In genomic region chr3:135280669-135281415, GRCm38 (mm10) we compare ENCODE assay signal across 8 mouse cellular contexts. TPM values are rescaled to one million over a fixed set of nuclear protein-coding genes. Genes with fewer than 3 reads are reported as not detected.
DNase-seq lines count a peak whose midpoint lies in the region; ATAC-seq and TF ChIP-seq lines count a peak whose summit lies in the region.

Gene Bdh2 (plus strand): TSS chr3:135281221.

- ATAC-seq in kidney, embryonic 14.5 days (ENCODE audit: low FRiP score, low TSS enrichment): peak; percentile 93
- peak; percentile 86 for ATAC-seq in limb, embryonic 14.5 days (ENCODE audit: low FRiP score, low read depth)
- ATAC-seq in monocyte, adult 5-6 weeks (replicated peaks; ENCODE audit: insufficient number of reproducible peaks, low FRiP score, low TSS enrichment, poor library complexity, severe bottlenecking): peak; percentile 58

- H3K4me3 ChIP-seq in bone marrow, adult 2 months (replicated peaks; ENCODE audit: control insufficient read depth, low read depth, low read length): no peak within 1 kb of the TSS
- H3K4me3 ChIP-seq in embryonic fibroblast, embryonic 13.5 days (ENCODE audit: insufficient read depth, low read length): no peak within 1 kb of the TSS
- no peak within 1 kb of the TSS for H3K4me3 ChIP-seq in heart, embryonic 10.5 days
- peak within 1 kb of the TSS; percentile 10; the same call in 1 of the 2 replicates for H3K4me3 ChIP-seq in kidney, embryonic 14.5 days (ENCODE audit: low read length)
- peak within 1 kb of the TSS; percentile 27 for H3K4me3 ChIP-seq in limb, embryonic 14.5 days (replicated peaks; ENCODE audit: low read length)

- TF ChIP-seq POLR2A in bone marrow, adult 2 months (IDR thresholded peaks at IDR 0.05; ENCODE audit: borderline replicate concordance, control insufficient read depth, low read depth, low read length): no peak
- no peak for TF ChIP-seq POLR2A in embryonic fibroblast, embryonic 13.5 days (IDR thresholded peaks at IDR 0.05; ENCODE audit: low read depth, low read length)
- no peak for TF ChIP-seq POLR2A in limb, embryonic 14.5 days (IDR thresholded peaks at IDR 0.05; ENCODE audit: borderline replicate concordance, extremely low read depth, insufficient read depth, insufficient read length)

- DNase-seq in B cell, adult 2 months: peak; percentile 67 to 71
- DNase-seq in heart, embryonic 10.5 days (ENCODE audit: low spot score): peak; percentile 86
- DNase-seq in limb, embryonic 14.5 days (ENCODE audit: low spot score): peak; percentile 89
- DNase-seq in splenic B cell, adult 2 months (ENCODE audit: low read depth, low spot score): peak; percentile 78

- WGBS in bone marrow, adult 2 months: 28% methylated on average over 14 of the region's 14 CpGs
- WGBS in heart, embryonic 10.5 days: 26% methylated on average over 14 of the region's 14 CpGs
- 20% methylated on average over 14 of the region's 14 CpGs for whole genome bisulfite sequencing in kidney, embryonic 14.5 days
- WGBS in limb, embryonic 14.5 days: 23% methylated on average over 14 of the region's 14 CpGs

- H3K27ac ChIP-seq in bone marrow, adult 2 months (ENCODE audit: control insufficient read depth, insufficient read depth, low read depth, low read length, poor library complexity): no peak within 1 kb of the TSS
- H3K27ac ChIP-seq in embryonic fibroblast, embryonic 13.5 days (ENCODE audit: insufficient read depth, low read length): no peak within 1 kb of the TSS
- peak within 1 kb of the TSS; percentile 50 for H3K27ac ChIP-seq in heart, embryonic 10.5 days
- 0 out of 2 replicates have a peak within 1 kb of the TSS, but pooled peaks have one; percentile 30 for H3K27ac ChIP-seq in kidney, embryonic 14.5 days (ENCODE audit: low read depth, low read length)
- H3K27ac ChIP-seq in limb, embryonic 14.5 days (replicated peaks; ENCODE audit: low read depth, low read length): no peak within 1 kb of the TSS

- no peaks in the 10 kb centered on the region for H3K4me1 ChIP-seq in bone marrow, adult 2 months (ENCODE audit: control insufficient read depth, insufficient read depth, low read length)
- no peaks in the 10 kb centered on the region for H3K4me1 ChIP-seq in embryonic fibroblast, embryonic 13.5 days (ENCODE audit: control insufficient read depth, insufficient read depth, low read length)
- peaks cover 5% of the 10 kb centered on the region; the same call in 1 of the 2 replicates for H3K4me1 ChIP-seq in heart, embryonic 10.5 days
- H3K4me1 ChIP-seq in kidney, embryonic 14.5 days (ENCODE audit: control insufficient read depth, insufficient read depth, low read length): no peaks in the 10 kb centered on the region
- H3K4me1 ChIP-seq in limb, embryonic 14.5 days (ENCODE audit: control insufficient read depth, insufficient read depth, low read length): no peaks in the 10 kb centered on the region

- H3K9ac ChIP-seq in kidney, embryonic 14.5 days (ENCODE audit: low read depth, low read length): peak within 1 kb of the TSS; percentile 18; the same call in 1 of the 2 replicates
- peak within 1 kb of the TSS; percentile 35; the same call in 1 of the 2 replicates for H3K9ac ChIP-seq in limb, embryonic 14.5 days (ENCODE audit: low read depth, low read length, severe bottlenecking)

- TF ChIP-seq CTCF in bone marrow, adult 2 months (IDR thresholded peaks at IDR 0.05; ENCODE audit: control insufficient read depth, insufficient read depth, low read length): peak; percentile 56
- peak; percentile 67; the same call in 1 of the 2 replicates for TF ChIP-seq CTCF in embryonic fibroblast, embryonic 13.5 days (IDR thresholded peaks at IDR 0.05; ENCODE audit: borderline replicate concordance, insufficient read depth, low read length)

- H3K9me3 ChIP-seq in heart, embryonic 10.5 days: no peaks in the 10 kb centered on the region
- no peaks in the 10 kb centered on the region for H3K9me3 ChIP-seq in kidney, embryonic 14.5 days (ENCODE audit: control insufficient read depth, low read length)
- H3K9me3 ChIP-seq in limb, embryonic 14.5 days (ENCODE audit: control insufficient read depth, low read length): no peaks in the 10 kb centered on the region; the same call in 1 of the 2 replicates

- H3K36me3 ChIP-seq in heart, embryonic 10.5 days: no peaks in the 10 kb centered on the region
- H3K36me3 ChIP-seq in kidney, embryonic 14.5 days (ENCODE audit: control insufficient read depth, insufficient read depth, low read length): no peaks in the 10 kb centered on the region
- H3K36me3 ChIP-seq in limb, embryonic 14.5 days (ENCODE audit: control insufficient read depth, insufficient read depth, low read length): no peaks in the 10 kb centered on the region
- H3K36me3 ChIP-seq in splenic B cell, adult 2 months (ENCODE audit: control insufficient read depth, insufficient read depth, low read length, poor library complexity, severe bottlenecking): no peaks in the 10 kb centered on the region

- no peaks in the 10 kb centered on the region for H3K27me3 ChIP-seq in heart, embryonic 10.5 days (ENCODE audit: insufficient read depth, poor library complexity, severe bottlenecking)
- H3K27me3 ChIP-seq in kidney, embryonic 14.5 days (ENCODE audit: control insufficient read depth, insufficient read depth, low read length): no peaks in the 10 kb centered on the region
- no peaks in the 10 kb centered on the region for H3K27me3 ChIP-seq in limb, embryonic 14.5 days (ENCODE audit: control insufficient read depth, insufficient read depth, low read length)
- no peaks in the 10 kb centered on the region for H3K27me3 ChIP-seq in splenic B cell, adult 2 months (ENCODE audit: control insufficient read depth, insufficient read depth, low read length, poor library complexity, severe bottlenecking)

- H3K4me2 ChIP-seq in kidney, embryonic 14.5 days (replicated peaks; ENCODE audit: low read depth, low read length): peak within 1 kb of the TSS; percentile 16; the same call in 1 of the 2 replicates
- peak within 1 kb of the TSS; percentile 42 for H3K4me2 ChIP-seq in limb, embryonic 14.5 days (replicated peaks; ENCODE audit: low read depth, low read length, severe bottlenecking)

RNA-seq across cellular contexts. Expression of gene Bdh2, which starts in this region (rescaled TPM):
- polyA plus RNA-seq in bone marrow, adult 2 months (2011; ENCODE audit: insufficient read depth, insufficient read length, low replicate concordance, missing spikeins): 2.2 TPM in 1 of 2 replicates, not detected in the other
- polyA plus RNA-seq in embryonic fibroblast, embryonic 13.5 days (2011; ENCODE audit: insufficient read length, low read depth, missing spikeins): 1.6 and 3.8 TPM in 2 replicates
- polyA plus RNA-seq in heart, embryonic 10.5 days (2016; fragmentation: Nextera tagmentation; extraction: Ambion mirVana): 3.6 and 3.9 TPM in 2 replicates
- polyA plus RNA-seq in kidney, embryonic 14.5 days (2014; fragmentation: Nextera tagmentation; extraction: Ambion mirVana): 18.1 and 18.2 TPM in 2 replicates
- polyA plus RNA-seq in limb, embryonic 14.5 days (2012; rRNA removed): 11.6 and 12.2 TPM in 2 replicates
- polyA plus RNA-seq in limb, embryonic 14.5 days (2014; fragmentation: Nextera tagmentation; extraction: Ambion mirVana): 16.8 and 24.9 TPM in 2 replicates
- not detected in 3 replicates for total RNA-seq in monocyte, adult 5-6 weeks (2017)

Comparison
In these comparisons a context has a peak if more than half of its experiments do, and no peak if none do; other contexts are left out.
1. Peak in ATAC-seq in monocyte, adult 5-6 weeks; RNA of the gene not detected or under 1 TPM.
2. H3K27ac ChIP-seq: peak in heart, embryonic 10.5 days (single experiment) and kidney, embryonic 14.5 days (single experiment); none in bone marrow, adult 2 months (single experiment), embryonic fibroblast, embryonic 13.5 days (single experiment) and limb, embryonic 14.5 days (single experiment).
3. H3K4me3 ChIP-seq: peak in kidney, embryonic 14.5 days (single experiment) and limb, embryonic 14.5 days (single experiment); none in bone marrow, adult 2 months (single experiment), embryonic fibroblast, embryonic 13.5 days (single experiment) and heart, embryonic 10.5 days (single experiment).
4. Peak in every context shown above with its lines, with median percentiles within 50 percentile points of each other: DNase-seq and ATAC-seq.